Mouse (Mus musculus): ENCODE results near the gene Ubac2.

DNA sequence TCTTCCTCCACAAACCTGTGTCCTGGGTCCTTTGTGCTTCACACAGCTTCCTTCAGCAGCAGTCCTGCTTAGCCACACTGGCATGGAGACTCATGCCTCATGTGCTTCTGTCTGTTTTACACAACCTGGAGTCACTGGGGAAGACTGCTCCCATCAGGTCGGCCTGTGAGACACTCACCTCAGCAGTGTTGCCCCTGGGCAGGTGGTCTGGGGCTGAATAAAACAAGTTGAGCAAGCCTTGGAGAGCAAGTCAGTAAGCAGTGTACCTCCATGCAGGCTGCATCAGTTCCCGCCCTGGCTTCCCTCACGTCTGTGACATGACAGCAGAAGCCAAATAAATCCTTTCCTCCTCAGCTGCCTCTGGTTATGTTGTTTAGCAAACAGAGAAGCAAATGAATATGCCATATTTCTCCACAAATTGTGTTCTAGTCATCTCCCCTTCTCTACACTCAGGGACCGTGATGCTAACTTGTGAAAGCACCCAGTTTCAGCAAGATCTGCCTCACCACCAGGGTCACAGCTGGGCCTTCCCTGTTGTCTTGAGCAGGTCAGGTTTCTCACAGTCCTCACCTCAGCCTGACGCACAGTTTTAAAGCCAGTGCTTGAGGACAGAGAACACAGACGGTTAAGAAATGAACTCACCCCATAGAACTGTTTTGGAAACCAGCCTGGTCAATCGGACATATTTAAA lies 55.6 kb downstream of the Ubac2 start:
- no peak for TF ChIP-seq POLR2A (IDR thresholded peaks at IDR 0.05; ENCODE audit: control insufficient read depth, extremely low read depth, insufficient read depth, low read length, poor library complexity)
- TF ChIP-seq CTCF (IDR thresholded peaks at IDR 0.05; ENCODE audit: borderline replicate concordance, control insufficient read depth, extremely low read depth, insufficient read depth, low read length, poor library complexity) = no peak

All from thymus, adult 2 months (tissue).